Mouse (Mus musculus): ENCODE results near the gene Purb.

DNA sequence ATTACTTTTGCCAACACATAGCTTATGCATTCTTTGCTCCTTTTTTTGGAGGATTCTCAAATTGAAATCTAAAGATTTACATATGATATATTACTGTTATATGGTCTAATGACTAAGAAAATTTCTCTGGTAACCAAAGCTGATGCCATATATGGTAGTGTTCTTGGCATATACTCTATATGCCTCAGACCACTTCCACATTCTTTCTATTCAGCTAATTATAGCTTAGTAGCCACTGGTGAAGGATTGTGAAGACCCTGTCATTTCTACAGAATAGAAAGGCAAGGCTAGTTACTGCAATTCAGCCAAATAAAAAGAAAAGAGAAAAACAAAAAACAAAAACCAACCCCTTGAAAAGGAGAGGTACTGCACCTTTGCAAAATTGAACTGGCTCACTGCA, 3.6 kb downstream of the Purb start:
- TF ChIP-seq EP300 (IDR thresholded peaks at IDR 0.05; ENCODE audit: low read length) (no peak), POLR2A (IDR thresholded peaks at IDR 0.05; ENCODE audit: low read depth, low read length) (no peak), BHLHE40 (IDR thresholded peaks at IDR 0.05; ENCODE audit: low read depth, low read length) (no peak), NELFE (IDR thresholded peaks at IDR 0.05; ENCODE audit: low read depth, low read length) (no peak), CTCF (conservative IDR thresholded peaks at IDR 0.05 in 1 of 2, IDR thresholded peaks at IDR 0.05 in 1 of 2; ENCODE audit: low read depth in 2 of 2, low read length in 2 of 2) (no peak)
